Mouse (Mus musculus) right cerebral cortex, postnatal 14 days (tissue): ENCODE measurements around the gene Ttc7b.

ENCODE experiments used
- DNase-seq: peaks from one replicate; pipeline ENCODE4 v3.0.0; 2022

The Ttc7b gene

GRCm38 (mm10) chr12:100486232-100486631 lies 34.4 kb downstream of the Ttc7b start:
- DNase-seq: peak; percentile 56

GRCm38 (mm10) chr12:100483054-100483453 lies 37.6 kb downstream of the Ttc7b start:
- no peak for DNase-seq

GRCm38 (mm10) chr12:100482255-100482654 lies 38.4 kb downstream of the Ttc7b start:
- no peak for DNase-seq

- DNase-seq: no peak
These were observed 39.1 kb downstream of the Ttc7b start for GRCm38 (mm10) chr12:100481443-100482026.

- DNase-seq: no peak
These were observed 39.8 kb downstream of the Ttc7b start for GRCm38 (mm10) chr12:100480642-100481442.

- peak; percentile 70 for DNase-seq
These were observed 40.6 kb downstream of the Ttc7b start for GRCm38 (mm10) chr12:100479892-100480621.

GRCm38 (mm10) chr12:100479270-100479869 lies 41.3 kb downstream of the Ttc7b start:
- no peak for DNase-seq

- no peak for DNase-seq
These were observed 42.0 kb downstream of the Ttc7b start for GRCm38 (mm10) chr12:100478615-100479014.

- DNase-seq: no peak
These were observed 42.5 kb downstream of the Ttc7b start for GRCm38 (mm10) chr12:100478151-100478550.

- no peak for DNase-seq
These were observed 43.2 kb downstream of the Ttc7b start for GRCm38 (mm10) chr12:100477474-100477873.

GRCm38 (mm10) chr12:100476351-100476750 lies 44.3 kb downstream of the Ttc7b start:
- no peak for DNase-seq

GRCm38 (mm10) chr12:100475489-100475888 lies 45.1 kb downstream of the Ttc7b start:
- no peak for DNase-seq

- DNase-seq: no peak
These were observed 45.8 kb downstream of the Ttc7b start for GRCm38 (mm10) chr12:100474661-100475321.

GRCm38 (mm10) chr12:100470295-100470694 lies 50.3 kb downstream of the Ttc7b start:
- DNase-seq: no peak

GRCm38 (mm10) chr12:100469503-100470293 lies 50.9 kb downstream of the Ttc7b start:
- no peak for DNase-seq

GRCm38 (mm10) chr12:100465101-100465715 lies 55.4 kb downstream of the Ttc7b start:
- DNase-seq: no peak

GRCm38 (mm10) chr12:100457701-100458100 lies 62.9 kb downstream of the Ttc7b start:
- DNase-seq: no peak

- no peak for DNase-seq
These were observed 64.2 kb downstream of the Ttc7b start for GRCm38 (mm10) chr12:100456257-100456975.

GRCm38 (mm10) chr12:100455453-100455852 lies 65.2 kb downstream of the Ttc7b start:
- no peak for DNase-seq

GRCm38 (mm10) chr12:100447701-100448277 lies 72.8 kb downstream of the Ttc7b start:
- DNase-seq: no peak
